Mouse (Mus musculus) stomach, postnatal 0 days (tissue): Measurements from ENCODE around the gene Spata17.

ENCODE experiments used
- CTCF ChIP-seq: IDR thresholded peaks from 2 replicates; pipeline ENCODE4 v1.5.1; 2016; ENCODE audit warnings: antibody characterized with exemption, low read depth, mild to moderate bottlenecking, moderate library complexity
- EP300 ChIP-seq: optimal IDR thresholded peaks from 2 replicates; pipeline ENCODE3; 2016; ENCODE audit warnings: antibody characterized with exemption

DNA sequence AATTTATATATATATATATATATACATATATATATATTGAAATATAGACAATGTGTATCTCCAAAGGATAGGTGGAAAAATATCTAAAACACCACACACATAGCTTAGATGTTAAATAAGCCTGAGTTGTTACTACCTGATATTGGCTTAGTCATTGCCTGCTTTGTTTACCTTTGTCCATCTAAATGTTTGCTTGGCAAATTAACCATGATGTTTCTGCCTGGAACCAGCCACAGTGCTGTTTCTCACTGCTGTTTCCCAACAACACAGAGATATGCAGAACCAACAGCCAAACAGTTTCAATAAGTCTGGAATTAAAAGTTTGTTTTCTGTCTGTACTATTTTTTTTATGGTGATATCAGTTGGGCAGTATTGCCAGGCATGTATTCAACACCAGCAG is 59.6 kb downstream of the Spata17 start:
- TF ChIP-seq CTCF (no peak), EP300 (no peak)
